Mouse (Mus musculus) macrophage (primary cell): ENCODE results near the gene Nr2e3. TPM values are rescaled to one million over a fixed set of nuclear protein-coding genes. Genes with fewer than 3 reads are reported as not detected.
"Not testable (repeated sequence)": the region's sequence is repeated elsewhere in the genome, so short reads cannot be mapped to it uniquely, and the experiment has no call there.

ENCODE experiments used
- H3K27ac ChIP-seq: fragments of 350-480 bp; formaldehyde crosslinking; 2 replicates; pipeline ENCODE4 v1.9.0; 2021
- H3K36me3 ChIP-seq: fragments of 350-480 bp; formaldehyde crosslinking; 2 replicates; pipeline ENCODE4 v1.9.0; 2021; ENCODE audit errors: inconsistent target
- H3K4me3 ChIP-seq: fragments of 350-480 bp; formaldehyde crosslinking; 2 replicates; pipeline ENCODE4 v1.9.0; 2021; ENCODE audit errors: inconsistent target
- H3K79me2 ChIP-seq: fragments of 350-480 bp; formaldehyde crosslinking; 2 replicates; pipeline ENCODE4 v1.9.0; 2021; ENCODE audit errors: inconsistent target
- WGBS: methylation state at CpG from one replicate; pipeline ENCODE4 v1.1.7; 2026; ENCODE audit warnings: inconsistent platforms; ENCODE audit not compliant: missing documents; 5-methylcytosine and 5-hydroxymethylcytosine counted together
- polyA plus RNA-seq: library from polyadenylated mRNA; stranded (reverse); fragments of 250-400 nt; gene quantifications from 3 replicates; pipeline ENCODE4 v1.2.4, GENCODE M21; 2018; ENCODE audit warnings: inconsistent platforms

The Nr2e3 gene
- polyA plus RNA-seq, 1 experiment from 2014 or later: not detected

DNA sequence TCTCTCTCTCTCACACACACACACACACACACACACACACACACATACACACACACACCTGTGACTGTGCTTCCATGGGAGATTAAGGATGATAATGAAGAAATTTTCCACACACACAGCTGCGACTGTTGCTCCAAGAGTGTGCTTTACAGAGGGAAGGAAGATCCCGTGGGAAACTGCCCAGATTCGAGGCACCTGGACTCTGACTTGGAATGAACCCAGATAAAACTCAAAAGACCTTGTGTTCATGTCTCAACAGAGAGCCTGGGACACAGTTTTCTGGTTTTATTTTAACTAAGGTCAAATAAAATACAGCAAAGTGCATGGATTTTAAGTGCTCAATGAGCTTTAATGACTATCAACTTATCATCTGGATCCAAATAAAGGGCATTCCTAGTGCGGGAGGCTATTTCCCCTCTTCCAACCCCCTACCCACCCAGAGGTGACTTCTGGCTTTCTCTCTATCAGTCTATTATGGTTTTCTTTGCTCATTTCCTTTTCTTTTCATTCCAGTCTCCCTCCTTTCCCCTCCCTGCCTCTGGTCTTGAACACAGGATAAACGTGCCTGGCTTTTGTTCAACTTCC is 17.9 kb downstream of the Nr2e3 start:
- Histone ChIP-seq H3K36me3 (no peaks in the 10 kb centered on the region), H3K27ac (no peak overlapping the region), H3K4me3 (no peak overlapping the region), H3K79me2 (no peaks in the 10 kb centered on the region)
- WGBS: 81% methylated on average over 5 of the region's 5 CpGs

DNA sequence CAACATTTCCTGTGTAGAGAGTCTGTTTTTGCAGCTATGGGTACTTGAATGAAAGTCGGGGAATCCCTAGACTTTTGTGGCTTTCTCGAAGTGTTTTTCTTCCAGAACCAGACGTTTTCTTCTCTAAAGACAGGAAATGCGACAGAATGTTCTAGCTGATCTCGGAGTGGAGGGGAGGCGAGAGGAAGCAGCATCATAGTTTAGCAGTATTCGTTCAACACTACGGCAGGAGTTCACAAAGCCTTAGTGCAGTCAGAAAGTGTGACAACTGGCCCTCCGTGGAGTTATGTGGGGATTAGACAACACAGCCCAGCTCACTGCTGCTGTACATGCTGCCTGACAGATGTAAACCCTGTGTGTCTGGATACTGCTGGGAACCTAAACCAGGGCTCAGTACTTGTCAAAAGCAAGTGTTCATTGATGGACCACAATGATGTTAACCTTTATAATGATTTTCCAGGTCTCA is 18.5 kb downstream of the Nr2e3 start:
- no peak overlapping the region for H3K27ac ChIP-seq

DNA sequence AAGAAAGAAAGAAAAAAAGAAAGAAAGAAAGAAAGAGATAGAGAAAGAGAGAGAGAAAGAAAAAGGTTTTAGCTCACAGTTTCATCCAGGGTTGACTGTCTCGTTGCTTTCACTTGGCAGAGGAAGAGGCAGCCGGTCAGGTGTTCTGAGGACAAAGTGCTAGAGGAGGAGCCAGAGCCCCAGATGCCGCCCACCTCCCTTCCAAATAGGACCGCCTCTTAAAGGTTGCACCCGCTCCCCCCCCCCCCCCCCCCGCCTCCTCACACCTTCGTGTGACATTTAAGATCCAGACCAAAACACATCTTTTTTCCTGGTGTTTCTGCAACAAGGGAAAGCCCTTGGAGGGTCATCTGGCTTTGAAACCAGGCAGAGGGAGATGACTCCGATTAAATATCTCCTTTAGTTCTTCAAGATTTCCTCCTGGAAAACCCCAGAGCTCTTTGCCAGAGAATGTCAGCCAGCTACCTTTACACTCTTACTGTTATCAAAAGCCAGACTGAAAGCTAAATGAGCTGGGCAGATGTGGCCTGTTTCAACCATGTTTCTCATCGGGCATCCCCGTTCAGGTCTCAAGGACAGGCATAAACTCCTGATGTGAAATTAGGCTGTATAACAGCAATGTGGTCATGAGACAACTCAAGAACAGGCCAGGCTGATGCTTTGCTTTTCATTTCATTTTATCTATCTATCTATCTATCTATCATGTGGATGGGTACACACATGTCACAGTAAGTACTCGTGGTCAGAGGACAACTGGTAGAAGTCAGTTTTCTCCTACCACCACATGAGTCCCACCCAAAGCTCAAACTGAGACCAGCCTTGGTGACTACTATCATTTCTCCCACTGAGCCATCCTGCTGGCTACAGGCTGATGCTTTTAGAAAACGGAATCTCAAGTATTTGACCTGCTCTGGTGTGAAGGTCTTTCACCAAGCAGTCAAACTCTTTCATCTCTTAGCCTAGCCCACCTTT is 19.3 kb downstream of the Nr2e3 start:
- Histone ChIP-seq H3K36me3 (no peaks in the 10 kb centered on the region), H3K27ac (no peak overlapping the region), H3K4me3 (no peak overlapping the region), H3K79me2 (no peaks in the 10 kb centered on the region)
- WGBS: 71% methylated on average over 8 of the region's 12 CpGs

More for the DNA sequence above, 18.5 kb downstream of the Nr2e3 start:
- 2% methylated on average over 9 of the region's 9 CpGs for WGBS
- H3K4me3 ChIP-seq: no peak overlapping the region
- no peaks in the 10 kb centered on the region for H3K79me2 ChIP-seq
- no peaks in the 10 kb centered on the region for H3K36me3 ChIP-seq

DNA sequence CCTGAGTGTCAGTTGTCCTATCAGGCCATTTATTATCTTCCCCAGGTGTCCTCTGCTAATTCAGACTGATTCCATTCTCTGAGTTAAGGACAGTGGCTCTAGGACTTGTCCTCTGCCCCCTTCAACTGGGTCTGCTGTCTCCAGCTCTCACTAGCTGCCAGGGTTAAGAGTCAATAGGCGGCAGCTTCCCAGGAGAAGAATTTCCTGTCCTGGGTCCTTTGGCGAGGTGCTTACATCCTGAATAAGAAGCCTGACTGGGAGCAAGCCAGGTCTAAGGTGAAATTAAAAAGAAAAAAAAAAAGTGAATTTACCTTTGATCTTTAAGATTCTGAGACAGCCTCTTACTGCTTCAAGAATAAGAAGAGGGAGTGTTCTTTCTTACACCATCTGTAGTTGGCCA is 20.8 kb downstream of the Nr2e3 start:
- Histone ChIP-seq H3K27ac (no peak overlapping the region), H3K79me2 (no peaks in the 10 kb centered on the region)
- 66% methylated on average over 2 of the region's 2 CpGs for WGBS

DNA sequence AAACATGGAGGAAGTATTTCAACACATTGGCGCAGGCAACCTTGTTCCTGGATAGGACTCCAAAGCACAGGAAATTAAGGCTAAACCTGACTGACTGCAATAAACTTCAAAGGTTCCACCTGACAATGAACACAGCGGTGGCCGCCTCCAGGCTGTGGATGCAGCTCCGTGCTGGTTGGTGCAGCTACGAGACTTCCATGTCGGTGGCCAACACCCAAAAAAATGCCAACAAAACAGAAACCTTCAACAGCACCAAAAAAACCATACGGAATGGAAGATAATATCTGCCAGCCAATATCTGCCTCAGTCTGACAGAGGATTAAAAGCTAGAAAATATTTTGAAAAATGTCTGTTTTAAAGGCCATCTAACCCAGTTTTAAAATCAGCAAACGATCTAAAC is 21.9 kb downstream of the Nr2e3 start:
- Histone ChIP-seq H3K79me2 (no peaks in the 10 kb centered on the region), H3K36me3 (no peaks in the 10 kb centered on the region), H3K27ac (no peak overlapping the region), H3K4me3 (no peak overlapping the region)
- 98% methylated on average over 8 of the region's 8 CpGs for WGBS

More for the DNA sequence above, 20.8 kb downstream of the Nr2e3 start:
- H3K36me3 ChIP-seq: no peaks in the 10 kb centered on the region
- no peak overlapping the region for H3K4me3 ChIP-seq

DNA sequence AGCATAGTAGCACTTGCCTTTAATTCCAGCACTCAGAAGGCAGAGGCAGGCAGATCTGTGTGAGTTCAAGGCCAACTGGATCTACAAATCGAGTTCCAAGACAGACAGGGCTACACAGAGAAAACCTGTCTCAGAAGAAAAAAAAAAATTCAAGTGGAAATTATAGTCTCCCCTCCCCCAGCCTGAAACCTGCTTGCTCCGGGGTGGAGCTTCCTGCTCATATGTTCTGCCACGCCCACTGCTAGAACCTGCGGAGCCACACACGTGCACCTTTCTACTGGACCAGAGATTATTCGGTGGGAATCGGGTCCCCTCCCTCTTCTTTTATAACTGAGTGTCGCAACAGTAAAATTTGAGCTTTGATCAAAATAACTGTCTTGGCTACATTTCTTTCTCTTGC is 24.6 kb downstream of the Nr2e3 start:
- H3K27ac ChIP-seq, H3K79me2 ChIP-seq, H3K4me3 ChIP-seq, H3K36me3 ChIP-seq: not testable (repeated sequence)
- 83% methylated on average over 7 of the region's 8 CpGs for WGBS

DNA sequence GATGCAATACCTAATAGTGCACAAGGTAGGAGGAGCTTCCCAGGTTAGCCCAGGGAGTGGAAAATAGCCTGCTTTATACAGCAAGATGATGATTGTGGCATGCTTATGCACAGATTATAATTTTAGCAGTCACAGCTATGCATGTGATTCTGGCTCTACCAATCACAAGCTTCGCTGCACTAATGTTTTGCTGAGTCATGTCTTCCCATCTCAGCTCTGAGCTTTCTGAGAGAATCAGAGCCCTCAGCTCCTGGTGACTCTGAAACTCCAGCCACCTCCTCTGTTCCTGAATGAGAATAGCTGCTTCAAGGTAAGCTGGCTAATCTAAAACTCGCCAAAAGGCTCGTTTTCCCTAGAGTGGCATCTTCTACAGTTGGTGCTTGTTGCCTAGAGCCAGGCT is 30.2 kb downstream of the Nr2e3 start:
- no peak overlapping the region for H3K27ac ChIP-seq
- H3K79me2 ChIP-seq: no peaks in the 10 kb centered on the region
- no peak overlapping the region for H3K4me3 ChIP-seq
- WGBS: 100% methylated on average over 3 of the region's 3 CpGs
- H3K36me3 ChIP-seq: peaks cover 5% of the 10 kb centered on the region; the same call in 1 of the 2 replicates

DNA sequence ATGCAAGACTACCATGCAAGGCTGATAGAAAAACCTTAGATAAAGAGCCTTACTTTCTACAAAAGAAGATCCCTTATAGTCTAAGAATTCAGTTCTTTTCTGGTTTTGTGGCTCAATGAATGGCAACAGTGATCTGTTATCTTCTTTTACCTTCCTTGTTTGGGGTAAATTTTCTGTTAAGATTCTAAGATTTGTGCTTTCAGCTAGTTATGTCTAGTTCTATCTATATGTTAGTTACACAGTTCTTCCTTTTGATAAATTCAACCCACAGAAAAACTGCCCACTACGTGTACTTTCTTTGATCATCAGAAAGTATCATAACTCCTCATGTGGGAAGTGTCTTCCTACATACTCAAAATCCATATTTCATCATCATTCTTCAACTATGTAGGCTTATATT is 45.7 kb downstream of the Nr2e3 start:
- Histone ChIP-seq H3K79me2 (no peaks in the 10 kb centered on the region), H3K4me3 (no peak overlapping the region), H3K27ac (no peak overlapping the region), H3K36me3 (peaks cover 3% of the 10 kb centered on the region; the same call in 1 of the 2 replicates)
- WGBS: 70% methylated on average over 1 of the region's 1 CpGs

DNA sequence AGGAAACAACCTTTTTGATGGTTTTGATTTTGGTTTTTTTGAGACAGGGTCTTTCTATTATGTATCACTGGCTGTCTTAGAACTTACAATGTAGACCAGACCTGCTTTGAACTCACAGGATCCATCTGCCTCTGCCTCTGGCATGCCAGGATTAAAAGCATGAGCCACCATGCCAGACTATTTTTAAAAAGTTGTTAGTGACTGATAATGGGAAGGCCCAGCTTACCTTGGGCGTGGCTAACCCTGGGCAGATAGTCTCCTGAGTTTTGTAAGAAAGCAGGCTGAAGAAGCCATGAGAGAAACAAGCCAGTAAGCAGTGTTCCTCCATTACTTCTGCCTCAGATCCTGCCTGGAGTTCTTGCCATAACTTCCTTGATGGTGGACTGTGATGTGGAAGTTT is 57.1 kb downstream of the Nr2e3 start:
- 100% methylated on average over 1 of the region's 1 CpGs for whole genome bisulfite sequencing

More for the DNA sequence above, 57.1 kb downstream of the Nr2e3 start:
- H3K36me3 ChIP-seq: 0 out of 2 replicates have a peak, but pooled peaks cover 12% of the 10 kb centered on the region
- H3K4me3 ChIP-seq: no peak overlapping the region
- H3K27ac ChIP-seq: no peak overlapping the region
- H3K79me2 ChIP-seq: no peaks in the 10 kb centered on the region

Other genes with a start within 250 kb of the Nr2e3 start
- gene Senp8, start 209.9 kb downstream of the Nr2e3 start, polyA plus RNA-seq: 7.6 to 10.0 TPM (median 9.7 TPM) in 3 replicates
- 9.8 to 24.4 TPM (median 10.2 TPM) in 3 replicates for gene Myo9a, start 209.8 kb downstream of the Nr2e3 start, polyA plus RNA-seq